Mouse (Mus musculus): Measurements from ENCODE around the gene Rpl6. TPM values are rescaled to one million over a fixed set of nuclear protein-coding genes. Genes with fewer than 3 reads are reported as not detected.
"Not testable (repeated sequence)": the region's sequence is repeated elsewhere in the genome, so short reads cannot be mapped to it uniquely, and the experiment has no call there.

Gene Rpl6
- polyA plus RNA-seq, 1 experiment: 2,082 TPM

GRCm38 (mm10) chr5:121224856-121225255 is 20.6 kb downstream of the Rpl6 start:
- no peaks in the 10 kb centered on the region for H3K4me1 ChIP-seq (ENCODE audit: control insufficient read depth, insufficient read depth, low read length)
- no peaks in the 10 kb centered on the region for H3K36me3 ChIP-seq (ENCODE audit: control insufficient read depth, insufficient read depth, low read length, poor library complexity, severe bottlenecking)
- no peaks in the 10 kb centered on the region for H3K27me3 ChIP-seq (ENCODE audit: control insufficient read depth, insufficient read depth, low read length, poor library complexity, severe bottlenecking)
- H3K9me3 ChIP-seq (replicated peaks; ENCODE audit: control insufficient read depth, insufficient read depth, low read length, poor library complexity, severe bottlenecking): no peaks in the 10 kb centered on the region
- no peak overlapping the region for H3K4me3 ChIP-seq (ENCODE audit: low read depth, low read length)
- TF ChIP-seq EP300 (IDR thresholded peaks at IDR 0.05; ENCODE audit: insufficient read depth, low read depth, low read length) (no peak), POLR2A (IDR thresholded peaks at IDR 0.05; ENCODE audit: insufficient read depth, low read length) (no peak), CTCF (IDR thresholded peaks at IDR 0.05; ENCODE audit: low read depth, low read length) (no peak)
- no peak overlapping the region for H3K27ac ChIP-seq (ENCODE audit: insufficient read depth, low read length)
- H3K9ac ChIP-seq (ENCODE audit: low read depth, poor library complexity, severe bottlenecking): no peak overlapping the region

DNA sequence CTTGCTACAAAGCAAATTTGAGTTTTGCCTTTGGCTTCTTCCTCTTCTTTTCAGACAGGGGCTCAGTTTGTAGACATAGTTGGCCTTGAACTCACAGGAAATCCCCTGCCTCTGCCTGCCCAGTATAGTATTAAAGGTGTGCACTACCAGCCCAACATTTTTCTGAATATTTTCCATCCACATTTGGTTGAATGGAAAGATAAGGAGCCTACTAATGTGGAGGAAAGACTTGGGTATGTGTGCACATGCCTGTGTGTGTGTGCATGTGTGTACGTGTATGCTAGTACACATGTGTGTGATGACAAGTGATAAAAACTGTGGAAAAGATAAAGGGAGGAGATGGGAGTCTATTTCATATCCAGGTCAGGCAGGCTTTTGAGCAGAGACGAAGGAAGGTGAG is 21.6 kb downstream of the Rpl6 start:
- no peak overlapping the region for H3K27ac ChIP-seq (ENCODE audit: insufficient read depth, low read length)
- no peak for TF ChIP-seq EP300 (IDR thresholded peaks at IDR 0.05; ENCODE audit: insufficient read depth, low read depth, low read length)
- no peak for TF ChIP-seq CTCF (IDR thresholded peaks at IDR 0.05; ENCODE audit: low read depth, low read length)
- TF ChIP-seq POLR2A (IDR thresholded peaks at IDR 0.05; ENCODE audit: insufficient read depth, low read length): no peak
- H3K4me3 ChIP-seq (ENCODE audit: low read depth, low read length): no peak overlapping the region
- no peaks in the 10 kb centered on the region for H3K36me3 ChIP-seq (ENCODE audit: control insufficient read depth, insufficient read depth, low read length, poor library complexity, severe bottlenecking)
- H3K9ac ChIP-seq (ENCODE audit: low read depth, poor library complexity, severe bottlenecking): no peak overlapping the region
- H3K9me3 ChIP-seq (replicated peaks; ENCODE audit: control insufficient read depth, insufficient read depth, low read length, poor library complexity, severe bottlenecking): no peaks in the 10 kb centered on the region
- no peaks in the 10 kb centered on the region for H3K4me1 ChIP-seq (ENCODE audit: control insufficient read depth, insufficient read depth, low read length)
- no peaks in the 10 kb centered on the region for H3K27me3 ChIP-seq (ENCODE audit: control insufficient read depth, insufficient read depth, low read length, poor library complexity, severe bottlenecking)

GRCm38 (mm10) chr5:121226406-121226805 is 22.1 kb downstream of the Rpl6 start:
- Histone ChIP-seq H3K4me1 (ENCODE audit: control insufficient read depth, insufficient read depth, low read length) (no peaks in the 10 kb centered on the region), H3K27me3 (ENCODE audit: control insufficient read depth, insufficient read depth, low read length, poor library complexity, severe bottlenecking) (no peaks in the 10 kb centered on the region), H3K9me3 (replicated peaks; ENCODE audit: control insufficient read depth, insufficient read depth, low read length, poor library complexity, severe bottlenecking) (no peaks in the 10 kb centered on the region), H3K36me3 (ENCODE audit: control insufficient read depth, insufficient read depth, low read length, poor library complexity, severe bottlenecking) (no peaks in the 10 kb centered on the region), H3K4me3 (ENCODE audit: low read depth, low read length) (no peak overlapping the region), H3K9ac (ENCODE audit: low read depth, poor library complexity, severe bottlenecking) (no peak overlapping the region), H3K27ac (ENCODE audit: insufficient read depth, low read length) (no peak overlapping the region)
- TF ChIP-seq POLR2A (IDR thresholded peaks at IDR 0.05; ENCODE audit: insufficient read depth, low read length): no peak
- no peak for TF ChIP-seq EP300 (IDR thresholded peaks at IDR 0.05; ENCODE audit: insufficient read depth, low read depth, low read length)
- TF ChIP-seq CTCF (IDR thresholded peaks at IDR 0.05; ENCODE audit: low read depth, low read length): no peak

DNA sequence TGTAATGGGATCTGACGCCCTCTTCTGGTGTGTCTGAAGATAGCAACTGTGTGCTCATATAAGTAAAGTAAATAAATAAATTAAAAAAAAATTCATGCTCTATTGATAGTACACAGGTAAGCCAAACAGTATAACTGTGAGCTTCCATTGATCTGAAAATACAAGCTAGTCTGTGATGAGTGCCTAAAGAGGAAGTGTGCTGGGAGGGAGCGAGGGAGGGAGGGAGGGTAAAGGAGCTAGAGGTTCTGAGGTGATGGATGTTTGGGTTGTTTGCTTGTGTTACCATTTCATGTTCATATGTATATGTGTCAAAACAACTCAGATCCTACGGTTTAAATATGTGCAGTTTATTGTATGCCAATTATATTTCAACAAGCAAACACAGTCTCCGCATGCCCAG is 22.6 kb downstream of the Rpl6 start:
- Histone ChIP-seq H3K9ac (ENCODE audit: low read depth, poor library complexity, severe bottlenecking) (no peak overlapping the region), H3K36me3 (ENCODE audit: control insufficient read depth, insufficient read depth, low read length, poor library complexity, severe bottlenecking) (no peaks in the 10 kb centered on the region), H3K4me1 (ENCODE audit: control insufficient read depth, insufficient read depth, low read length) (no peaks in the 10 kb centered on the region), H3K27me3 (ENCODE audit: control insufficient read depth, insufficient read depth, low read length, poor library complexity, severe bottlenecking) (no peaks in the 10 kb centered on the region), H3K9me3 (replicated peaks; ENCODE audit: control insufficient read depth, insufficient read depth, low read length, poor library complexity, severe bottlenecking) (no peaks in the 10 kb centered on the region; the same call in 1 of the 2 replicates), H3K4me3 (ENCODE audit: low read depth, low read length) (no peak overlapping the region), H3K27ac (ENCODE audit: insufficient read depth, low read length) (no peak overlapping the region)
- no peak for TF ChIP-seq POLR2A (IDR thresholded peaks at IDR 0.05; ENCODE audit: insufficient read depth, low read length)
- no peak for TF ChIP-seq CTCF (IDR thresholded peaks at IDR 0.05; ENCODE audit: low read depth, low read length)
- TF ChIP-seq EP300 (IDR thresholded peaks at IDR 0.05; ENCODE audit: insufficient read depth, low read depth, low read length): no peak

DNA sequence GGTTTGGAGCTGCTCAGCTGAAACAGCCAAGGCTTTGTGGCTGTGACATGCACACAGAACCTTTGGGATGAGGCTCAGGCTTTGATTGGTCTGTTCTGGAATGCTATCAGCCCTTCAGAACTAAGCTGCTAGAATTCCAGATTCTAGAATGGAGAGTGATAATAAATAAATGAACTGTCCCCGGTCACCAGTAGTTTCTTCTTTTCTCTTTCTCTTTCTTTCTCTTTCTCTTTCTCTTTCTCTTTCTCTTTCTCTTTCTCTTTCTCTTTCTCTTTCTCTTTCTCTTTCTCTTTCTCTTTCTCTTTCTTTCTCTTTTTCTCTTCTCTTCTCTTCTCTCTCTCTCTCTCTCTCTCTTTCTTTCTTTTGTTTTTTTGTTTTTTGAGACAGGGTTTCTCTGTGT is 23.0 kb downstream of the Rpl6 start:
- not testable (repeated sequence) for H3K27me3 ChIP-seq (ENCODE audit: control insufficient read depth, insufficient read depth, low read length, poor library complexity, severe bottlenecking); H3K4me3 ChIP-seq (ENCODE audit: low read depth, low read length); H3K4me1 ChIP-seq (ENCODE audit: control insufficient read depth, insufficient read depth, low read length); H3K9ac ChIP-seq (ENCODE audit: low read depth, poor library complexity, severe bottlenecking); H3K9me3 ChIP-seq (replicated peaks; ENCODE audit: control insufficient read depth, insufficient read depth, low read length, poor library complexity, severe bottlenecking); H3K27ac ChIP-seq (ENCODE audit: insufficient read depth, low read length); H3K36me3 ChIP-seq (ENCODE audit: control insufficient read depth, insufficient read depth, low read length, poor library complexity, severe bottlenecking)

GRCm38 (mm10) chr5:121229182-121229581 is 24.9 kb downstream of the Rpl6 start:
- no peak for TF ChIP-seq EP300 (IDR thresholded peaks at IDR 0.05; ENCODE audit: insufficient read depth, low read depth, low read length)
- no peak for TF ChIP-seq POLR2A (IDR thresholded peaks at IDR 0.05; ENCODE audit: insufficient read depth, low read length)
- no peak for TF ChIP-seq CTCF (IDR thresholded peaks at IDR 0.05; ENCODE audit: low read depth, low read length)
- Histone ChIP-seq H3K4me3 (ENCODE audit: low read depth, low read length) (no peak overlapping the region), H3K9ac (ENCODE audit: low read depth, poor library complexity, severe bottlenecking) (no peak overlapping the region), H3K27ac (ENCODE audit: insufficient read depth, low read length) (no peak overlapping the region), H3K27me3 (ENCODE audit: control insufficient read depth, insufficient read depth, low read length, poor library complexity, severe bottlenecking) (no peaks in the 10 kb centered on the region), H3K4me1 (ENCODE audit: control insufficient read depth, insufficient read depth, low read length) (no peaks in the 10 kb centered on the region), H3K36me3 (ENCODE audit: control insufficient read depth, insufficient read depth, low read length, poor library complexity, severe bottlenecking) (no peaks in the 10 kb centered on the region), H3K9me3 (replicated peaks; ENCODE audit: control insufficient read depth, insufficient read depth, low read length, poor library complexity, severe bottlenecking) (no peaks in the 10 kb centered on the region; the same call in 1 of the 2 replicates)
